Mouse (Mus musculus) lung, postnatal 0 days (tissue): ENCODE measurements at regions not wholly inside any gene's neighbourhood (a gene's known extent, or its start where the extent isn't known, plus 50 kb on each side); places are given as distances from the start of the nearest gene placed in this dataset.

Experiments used
- CTCF ChIP-seq: IDR thresholded peaks from 2 replicates; pipeline ENCODE4 v1.5.1; 2016; ENCODE audit warnings: antibody characterized with exemption, mild to moderate bottlenecking
- EP300 ChIP-seq: IDR thresholded peaks from 2 replicates; pipeline ENCODE4 v1.6.1; 2016; ENCODE audit warnings: antibody characterized with exemption, mild to moderate bottlenecking, control low read depth

DNA sequence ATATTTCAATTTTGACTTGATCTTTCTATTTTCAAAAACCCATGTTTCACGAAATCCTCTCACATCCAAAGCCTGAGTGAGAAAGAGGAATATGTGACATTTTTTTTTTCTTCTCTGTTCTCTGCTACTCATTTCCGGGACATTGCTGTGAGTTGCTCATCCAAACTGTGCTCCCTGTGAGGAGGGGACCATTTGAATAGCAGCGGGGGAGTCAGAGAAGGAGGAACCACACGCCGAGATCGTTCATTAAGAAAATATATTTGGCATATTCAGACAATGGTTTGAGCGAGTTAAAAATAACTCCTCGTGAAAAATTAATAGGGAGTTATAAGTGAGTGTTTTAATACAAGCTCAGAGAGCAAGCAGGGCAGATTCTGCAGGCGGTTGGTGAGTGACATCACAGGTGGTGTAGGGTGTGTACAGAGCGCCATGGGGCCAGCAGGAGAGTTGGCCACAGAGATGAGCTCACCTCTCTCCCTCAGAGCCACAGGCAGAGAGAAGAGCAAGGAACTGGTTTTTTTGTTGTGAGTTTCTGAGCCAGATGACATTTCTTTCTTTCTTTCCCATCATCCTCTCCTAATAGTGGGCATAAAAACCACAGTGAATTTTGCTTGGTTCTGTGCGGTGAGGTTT, 54.4 kb upstream of the Calcoco1 start:
- no peak for TF ChIP-seq CTCF
- no peak for TF ChIP-seq EP300
